Mouse (Mus musculus): ENCODE results near the gene Hist1h4f. TPM values are rescaled to one million over a fixed set of nuclear protein-coding genes. Genes with fewer than 3 reads are reported as not detected.
"Not testable (repeated sequence)": the region's sequence is repeated elsewhere in the genome, so short reads cannot be mapped to it uniquely, and the experiment has no call there.

Gene Hist1h4f
- total and polyA plus RNA-seq, 3 experiments, result 14.4 to 3,786 TPM; not detected in 1

GRCm38 (mm10) chr13:23535137-23536075, 16.0 kb downstream of the Hist1h4f start, which contains the start of gene Hist1h3g:
Gene Hist1h3g, plus strand, starts transcription at chr13:23535422.
- TF ChIP-seq TBP (IDR thresholded peaks at IDR 0.05; ENCODE audit: low read depth, low read length) (peak; percentile 99), POLR2A (IDR thresholded peaks at IDR 0.05; ENCODE audit: control insufficient read depth in 1 of 2, insufficient read depth in 1 of 2, low read depth in 1 of 2, low read length in 2 of 2, poor library complexity in 1 of 2) (peak; percentile 98), POLR2AphosphoS5 (IDR thresholded peaks at IDR 0.05; ENCODE audit: borderline replicate concordance, low read depth, low read length) (peak; percentile 94), UBTF (IDR thresholded peaks at IDR 0.05; ENCODE audit: borderline replicate concordance, insufficient read depth, low read depth, low read length) (peak; percentile 88; the same call in 1 of the 2 replicates)
- H3K79me2 ChIP-seq (ENCODE audit: control insufficient read depth, insufficient read depth, low read length, poor library complexity); H3K9me3 ChIP-seq (replicated peaks; ENCODE audit: insufficient read depth, low read length); H3K4me1 ChIP-seq (ENCODE audit: control insufficient read depth in 1 of 2, insufficient read depth in 2 of 2, low read length in 2 of 2); H3K27me3 ChIP-seq (ENCODE audit: control insufficient read depth in 1 of 2, insufficient read depth in 2 of 2, low read length in 2 of 2): not testable (repeated sequence)
- DNase-seq (ENCODE audit: low read depth, low spot score), result peak; percentile 99
- peak within 1 kb of the TSS; percentile 95 for H3K9ac ChIP-seq (ENCODE audit: control insufficient read depth, low read depth, low read length, poor library complexity, severe bottlenecking)
- H3K4me3 ChIP-seq (ENCODE audit: control insufficient read depth in 1 of 2, insufficient read depth in 1 of 2, low read depth in 2 of 2, low read length in 2 of 2), result peak within 1 kb of the TSS; percentile 35 to 67
- H3K27ac ChIP-seq (ENCODE audit: control insufficient read depth, low read depth, low read length), result peak within 1 kb of the TSS; percentile 95
- peaks cover 0 to 28% of the 10 kb centered on the region in 2 experiments; a peak in 2 of 4 replicates for H3K36me3 ChIP-seq (ENCODE audit: control insufficient read depth in 1 of 2, insufficient read depth in 2 of 2, low read length in 2 of 2)

GRCm38 (mm10) chr13:23534368-23535131, 16.9 kb downstream of the Hist1h4f start:
- no peaks in the 10 kb centered on the region for H3K27me3 ChIP-seq (ENCODE audit: control insufficient read depth in 1 of 2, insufficient read depth in 2 of 2, low read length in 2 of 2)

More at GRCm38 (mm10) chr13:23534368-23535131, 16.9 kb downstream of the Hist1h4f start:
- H3K9ac ChIP-seq (ENCODE audit: control insufficient read depth, low read depth, low read length, poor library complexity, severe bottlenecking), result peak overlapping the region; percentile 95
- H3K4me3 ChIP-seq (ENCODE audit: control insufficient read depth in 1 of 2, insufficient read depth in 1 of 2, low read depth in 2 of 2, low read length in 2 of 2), result peak overlapping the region; percentile 35 to 67
- no peaks in the 10 kb centered on the region for H3K9me3 ChIP-seq (replicated peaks; ENCODE audit: insufficient read depth, low read length)
- H3K79me2 ChIP-seq (ENCODE audit: control insufficient read depth, insufficient read depth, low read length, poor library complexity), result peaks cover 4% of the 10 kb centered on the region; the same call in 1 of the 2 replicates
- peak overlapping the region; percentile 95 for H3K27ac ChIP-seq (ENCODE audit: control insufficient read depth, low read depth, low read length)
- TF ChIP-seq JUND (IDR thresholded peaks at IDR 0.05; ENCODE audit: low read depth, low read length) (no peak), TAL1 (IDR thresholded peaks at IDR 0.05; ENCODE audit: low read length) (no peak), CHD1 (IDR thresholded peaks at IDR 0.05; ENCODE audit: low read depth, low read length) (no peak), UBTF (IDR thresholded peaks at IDR 0.05; ENCODE audit: borderline replicate concordance, insufficient read depth, low read depth, low read length) (no peak), ZNF384 (IDR thresholded peaks at IDR 0.05; ENCODE audit: low read depth, low read length) (no peak), POLR2AphosphoS5 (IDR thresholded peaks at IDR 0.05; ENCODE audit: borderline replicate concordance, low read depth, low read length) (peak; percentile 86; the same call in 1 of the 2 replicates), POLR2A (IDR thresholded peaks at IDR 0.05; ENCODE audit: control insufficient read depth in 1 of 2, insufficient read depth in 1 of 2, low read depth in 1 of 2, low read length in 2 of 2, poor library complexity in 1 of 2) (peak; percentile 43 to 51; a peak in 3 of 4 replicates), NRF1 (IDR thresholded peaks at IDR 0.05; ENCODE audit: insufficient read depth, low read depth, low read length, poor library complexity, severe bottlenecking) (no peak), CHD2 (IDR thresholded peaks at IDR 0.05; ENCODE audit: low read length) (no peak)
- peaks cover 0 to 4% of the 10 kb centered on the region in 2 experiments; a peak in 2 of 4 replicates for H3K4me1 ChIP-seq (ENCODE audit: control insufficient read depth in 1 of 2, insufficient read depth in 2 of 2, low read length in 2 of 2)
- peak; percentile 91 for DNase-seq (ENCODE audit: low read depth, low spot score)
- H3K36me3 ChIP-seq (ENCODE audit: control insufficient read depth in 1 of 2, insufficient read depth in 2 of 2, low read length in 2 of 2), result peaks cover 0 to 26% of the 10 kb centered on the region in 2 experiments; a peak in 2 of 4 replicates

Data from MEL (cell line).